Mouse (Mus musculus): ENCODE results near the gene Rap1gds1. TPM values are rescaled to one million over a fixed set of nuclear protein-coding genes. Genes with fewer than 3 reads are reported as not detected.

Rap1gds1 gene
- total and polyA plus RNA-seq, 2 experiments from 2014 or later = 63.9 to 83.6 TPM

DNA sequence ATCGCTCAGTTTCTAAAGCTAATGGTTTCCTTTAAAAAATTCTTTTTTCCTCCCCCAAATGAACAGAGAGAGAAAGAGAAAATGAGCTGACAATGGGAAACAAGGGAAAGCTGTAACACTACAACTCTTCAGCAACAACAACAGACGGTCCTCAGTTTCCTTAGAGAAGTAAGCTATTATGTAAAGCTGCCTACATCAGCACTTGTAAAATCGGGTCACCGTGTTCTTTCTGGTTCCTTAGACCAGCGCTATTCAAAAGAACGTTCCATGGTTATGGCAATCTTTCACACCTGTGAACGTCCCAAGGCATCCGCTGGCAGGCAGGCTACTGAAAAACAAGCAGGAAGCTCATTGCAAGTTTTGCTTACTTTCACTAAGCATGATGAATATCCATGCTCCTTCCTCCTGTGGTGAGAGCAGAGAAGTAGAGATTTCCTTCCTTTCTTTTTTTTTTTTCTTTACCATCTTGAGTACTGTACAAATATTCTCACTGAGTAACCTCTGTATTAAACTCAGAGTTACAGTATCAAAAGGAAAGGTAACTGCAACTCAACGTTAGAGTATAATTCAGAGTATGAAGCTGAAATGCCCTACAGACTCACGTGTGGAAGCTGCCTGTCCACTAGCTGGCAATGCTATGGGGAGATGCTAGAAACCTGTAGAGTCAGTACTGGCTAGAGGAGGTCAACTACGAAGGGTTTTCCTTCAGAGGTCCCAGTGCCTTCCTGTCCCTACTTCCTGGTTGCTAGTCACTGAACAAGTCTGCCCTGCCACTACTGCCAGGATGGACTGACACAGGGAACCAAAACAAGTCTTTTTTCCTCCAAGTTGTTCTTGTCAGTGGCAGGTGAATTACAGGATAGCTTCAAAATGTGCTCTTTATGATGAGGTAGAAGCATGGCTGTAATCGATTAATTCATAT is 26.0 kb downstream of the Rap1gds1 start:
- H3K27me3 ChIP-seq (ENCODE audit: insufficient read depth, low read length) = no peaks in the 10 kb centered on the region
- WGBS = 89% methylated on average over 12 of the region's 12 CpGs
- H3K4me3 ChIP-seq (ENCODE audit: low read depth, low read length) = no peak overlapping the region
- H3K9me3 ChIP-seq (ENCODE audit: low read length) = no peaks in the 10 kb centered on the region
- no peak for ATAC-seq
- DNase-seq = no peak
- no peaks in the 10 kb centered on the region for H3K4me1 ChIP-seq (ENCODE audit: insufficient read depth)
- 0 out of 2 replicates have a peak, but pooled peaks cover 3% of the 10 kb centered on the region for H3K36me3 ChIP-seq (ENCODE audit: insufficient read depth)
- TF ChIP-seq CTCF (IDR thresholded peaks at IDR 0.05; ENCODE audit: low read depth) = no peak
- H3K9ac ChIP-seq = no peak overlapping the region
- H3K27ac ChIP-seq (ENCODE audit: low read depth, low read length) = no peak overlapping the region
- no peak overlapping the region for H3K4me2 ChIP-seq (ENCODE audit: low read depth)

DNA sequence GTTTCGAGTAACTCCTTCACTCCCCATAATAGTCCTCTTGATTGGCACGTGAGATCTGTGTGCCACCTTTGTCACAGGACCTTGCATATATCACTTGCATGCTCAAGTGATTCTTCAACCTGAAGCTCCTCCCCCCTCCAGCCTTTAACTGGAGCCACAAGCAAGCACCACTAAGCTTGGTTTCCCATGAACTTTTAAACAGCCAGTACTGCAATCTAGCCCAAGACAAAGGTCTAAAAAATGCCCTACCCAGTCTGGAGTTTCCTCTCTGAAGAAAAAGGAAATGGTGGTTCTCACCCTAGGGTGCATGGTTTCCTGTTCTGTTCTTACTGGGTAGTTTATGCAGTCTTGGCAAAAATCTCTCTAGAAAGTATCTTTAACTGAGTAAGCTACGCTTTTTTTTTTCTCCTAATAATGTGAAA is 32.6 kb downstream of the Rap1gds1 start:
- no peak overlapping the region for H3K4me2 ChIP-seq (ENCODE audit: low read depth)
- DNase-seq (no peak), ATAC-seq (no peak)
- H3K9me3 ChIP-seq (ENCODE audit: low read length) = no peaks in the 10 kb centered on the region
- no peaks in the 10 kb centered on the region for H3K27me3 ChIP-seq (ENCODE audit: insufficient read depth, low read length)
- TF ChIP-seq CTCF (IDR thresholded peaks at IDR 0.05; ENCODE audit: low read depth) = no peak
- H3K4me1 ChIP-seq (ENCODE audit: insufficient read depth) = no peaks in the 10 kb centered on the region
- H3K9ac ChIP-seq = no peak overlapping the region
- WGBS = 80% methylated on average over 3 of the region's 3 CpGs
- 0 out of 2 replicates have a peak, but pooled peaks cover 2% of the 10 kb centered on the region for H3K36me3 ChIP-seq (ENCODE audit: insufficient read depth)
- H3K4me3 ChIP-seq (ENCODE audit: low read depth, low read length) = no peak overlapping the region
- H3K27ac ChIP-seq (ENCODE audit: low read depth, low read length) = no peak overlapping the region

DNA sequence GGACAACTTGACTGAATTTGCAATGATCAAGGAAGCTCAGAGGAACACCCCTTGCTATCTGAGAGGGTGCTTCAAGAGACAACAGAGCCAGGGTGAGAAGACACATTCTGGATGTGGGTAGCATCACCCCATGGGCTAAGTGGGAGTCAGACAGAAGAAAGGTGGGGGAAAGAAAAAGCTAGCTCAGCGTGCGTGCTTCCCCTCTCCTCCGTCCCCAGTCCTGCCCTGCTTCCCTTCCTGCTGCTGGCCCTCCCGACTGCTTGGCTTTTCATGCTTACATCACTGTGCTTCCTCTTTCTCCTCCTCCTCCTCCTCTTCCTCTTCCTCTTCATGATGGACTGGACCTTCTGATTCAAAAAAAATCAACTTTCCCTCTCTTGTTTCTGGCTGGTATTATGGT is 33.1 kb downstream of the Rap1gds1 start:
- Histone ChIP-seq H3K4me3 (ENCODE audit: low read depth, low read length) (no peak overlapping the region), H3K36me3 (ENCODE audit: insufficient read depth) (0 out of 2 replicates have a peak, but pooled peaks cover 2% of the 10 kb centered on the region), H3K9me3 (ENCODE audit: low read length) (no peaks in the 10 kb centered on the region), H3K9ac (no peak overlapping the region), H3K27me3 (ENCODE audit: insufficient read depth, low read length) (no peaks in the 10 kb centered on the region), H3K27ac (ENCODE audit: low read depth, low read length) (no peak overlapping the region), H3K4me1 (ENCODE audit: insufficient read depth) (no peaks in the 10 kb centered on the region), H3K4me2 (ENCODE audit: low read depth) (no peak overlapping the region)
- ATAC-seq = no peak
- 86% methylated on average over 4 of the region's 4 CpGs for WGBS
- DNase-seq = no peak
- no peak for TF ChIP-seq CTCF (IDR thresholded peaks at IDR 0.05; ENCODE audit: low read depth)

DNA sequence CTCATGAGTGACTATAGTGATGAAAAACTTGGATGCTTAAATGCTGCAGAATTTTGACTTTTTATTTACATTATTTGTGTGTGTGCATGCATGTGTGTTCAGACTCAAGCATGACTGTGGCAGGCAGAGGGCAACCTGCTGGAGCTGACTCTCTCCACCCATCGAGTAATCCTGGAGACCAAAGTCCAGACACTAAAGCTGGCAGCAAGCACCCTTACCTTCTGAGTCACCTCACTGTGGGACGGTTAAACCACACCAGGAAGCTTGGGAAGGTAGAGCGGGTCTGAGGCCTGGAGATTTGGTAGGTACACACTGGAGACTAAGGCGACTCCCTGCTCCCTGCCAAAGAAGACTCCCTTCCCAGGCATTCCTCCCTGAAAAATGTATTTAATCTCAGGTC is 38.0 kb downstream of the Rap1gds1 start:
- no peaks in the 10 kb centered on the region for H3K4me1 ChIP-seq (ENCODE audit: insufficient read depth)
- 95% methylated on average over 4 of the region's 4 CpGs for WGBS
- H3K4me3 ChIP-seq (ENCODE audit: low read depth, low read length) = no peak overlapping the region
- H3K4me2 ChIP-seq (ENCODE audit: low read depth) = no peak overlapping the region
- H3K9me3 ChIP-seq (ENCODE audit: low read length) = 0 out of 2 replicates have a peak, but pooled peaks cover 5% of the 10 kb centered on the region
- no peak overlapping the region for H3K27ac ChIP-seq (ENCODE audit: low read depth, low read length)
- no peak overlapping the region for H3K9ac ChIP-seq
- no peaks in the 10 kb centered on the region; the same call in 1 of the 2 replicates for H3K36me3 ChIP-seq (ENCODE audit: insufficient read depth)
- ATAC-seq (no peak), DNase-seq (no peak)
- TF ChIP-seq CTCF (IDR thresholded peaks at IDR 0.05; ENCODE audit: low read depth) = no peak
- H3K27me3 ChIP-seq (ENCODE audit: insufficient read depth, low read length) = no peaks in the 10 kb centered on the region

DNA sequence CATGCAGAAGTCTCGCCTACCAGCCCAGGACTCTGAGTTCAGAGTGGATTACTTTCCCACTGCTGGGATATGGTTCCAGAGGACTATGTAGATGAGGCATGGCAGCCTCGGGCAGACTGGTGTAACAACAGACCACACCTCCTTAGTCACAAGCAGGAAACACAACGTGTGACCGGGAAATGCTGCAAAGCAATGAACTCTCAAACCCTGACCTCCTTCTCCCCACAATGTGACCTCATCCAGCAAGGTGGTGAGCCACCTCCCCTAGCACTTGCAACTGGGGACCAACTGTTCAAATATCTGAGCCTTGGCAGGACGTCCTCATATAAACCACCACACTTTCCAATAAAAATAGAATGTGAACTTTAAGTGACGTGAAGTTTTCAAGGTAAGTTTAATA is 41.8 kb downstream of the Rap1gds1 start:
- Histone ChIP-seq H3K4me1 (ENCODE audit: insufficient read depth) (no peaks in the 10 kb centered on the region), H3K4me2 (ENCODE audit: low read depth) (no peak overlapping the region), H3K36me3 (ENCODE audit: insufficient read depth) (no peaks in the 10 kb centered on the region; the same call in 1 of the 2 replicates), H3K4me3 (ENCODE audit: low read depth, low read length) (no peak overlapping the region), H3K27ac (ENCODE audit: low read depth, low read length) (no peak overlapping the region), H3K9ac (no peak overlapping the region), H3K9me3 (ENCODE audit: low read length) (0 out of 2 replicates have a peak, but pooled peaks cover 5% of the 10 kb centered on the region), H3K27me3 (ENCODE audit: insufficient read depth, low read length) (no peaks in the 10 kb centered on the region)
- no peak for TF ChIP-seq CTCF (IDR thresholded peaks at IDR 0.05; ENCODE audit: low read depth)
- DNase-seq = no peak
- no peak for ATAC-seq
- 94% methylated on average over 6 of the region's 6 CpGs for WGBS

DNA sequence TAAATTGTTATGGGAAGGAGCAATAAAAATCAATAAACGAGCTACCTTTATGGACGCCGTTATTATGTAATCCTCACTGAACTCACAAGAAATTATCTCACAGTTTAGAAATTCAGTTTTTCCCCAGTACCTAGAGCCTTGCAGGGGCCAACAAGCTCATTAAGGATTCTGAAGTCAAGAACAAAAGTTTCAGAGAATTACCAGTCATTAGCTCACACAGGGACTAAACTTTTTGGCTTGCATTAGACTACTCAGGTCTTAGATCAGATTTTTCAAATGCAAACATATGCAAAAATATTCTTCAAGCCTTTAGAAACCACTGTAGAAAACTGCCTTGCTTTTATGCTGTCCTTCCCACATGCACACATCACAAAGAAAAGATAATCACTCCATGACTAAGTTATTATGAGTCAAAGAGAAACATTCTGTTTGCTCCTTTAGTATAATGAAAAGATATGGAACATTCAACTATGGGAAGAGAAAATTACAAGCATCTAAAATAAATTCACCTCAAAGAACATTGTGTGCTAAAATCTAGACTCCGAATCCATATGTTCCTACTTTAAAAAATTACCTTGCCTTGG is 44.3 kb downstream of the Rap1gds1 start:
- Histone ChIP-seq H3K27me3 (ENCODE audit: insufficient read depth, low read length) (no peaks in the 10 kb centered on the region), H3K27ac (ENCODE audit: low read depth, low read length) (no peak overlapping the region), H3K4me1 (ENCODE audit: insufficient read depth) (no peaks in the 10 kb centered on the region), H3K9ac (no peak overlapping the region), H3K4me2 (ENCODE audit: low read depth) (no peak overlapping the region), H3K9me3 (ENCODE audit: low read length) (0 out of 2 replicates have a peak, but pooled peaks cover 5% of the 10 kb centered on the region), H3K4me3 (ENCODE audit: low read depth, low read length) (no peak overlapping the region), H3K36me3 (ENCODE audit: insufficient read depth) (no peaks in the 10 kb centered on the region; the same call in 1 of the 2 replicates)
- no peak for TF ChIP-seq CTCF (IDR thresholded peaks at IDR 0.05; ENCODE audit: low read depth)
- ATAC-seq (no peak), DNase-seq (no peak)
- 43% methylated on average over 4 of the region's 4 CpGs for WGBS

DNA sequence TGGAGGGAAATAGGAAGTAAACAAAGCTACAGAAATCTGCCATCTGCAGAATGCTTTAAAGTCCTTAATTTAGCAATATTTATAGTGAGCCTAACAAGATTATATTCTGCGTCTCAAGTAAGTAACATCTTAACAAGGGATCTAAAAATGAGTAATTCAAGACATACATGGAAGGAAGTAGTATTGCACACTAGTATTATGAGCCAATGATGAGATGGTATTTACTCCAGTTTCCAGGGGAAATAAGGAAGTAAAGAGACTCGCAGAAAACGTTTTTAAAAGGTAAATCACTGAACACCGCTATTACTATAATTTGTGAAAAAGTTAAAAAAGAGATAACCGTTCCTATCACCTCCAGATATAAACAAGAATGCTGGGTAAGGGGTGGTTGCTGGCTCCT is 49.9 kb downstream of the Rap1gds1 start:
- Histone ChIP-seq H3K36me3 (ENCODE audit: insufficient read depth) (0 out of 2 replicates have a peak, but pooled peaks cover 2% of the 10 kb centered on the region), H3K4me3 (ENCODE audit: low read depth, low read length) (no peak overlapping the region), H3K4me2 (ENCODE audit: low read depth) (no peak overlapping the region), H3K27ac (ENCODE audit: low read depth, low read length) (no peak overlapping the region), H3K9me3 (ENCODE audit: low read length) (no peaks in the 10 kb centered on the region), H3K4me1 (ENCODE audit: insufficient read depth) (peaks cover 4% of the 10 kb centered on the region; the same call in 1 of the 2 replicates), H3K9ac (no peak overlapping the region), H3K27me3 (ENCODE audit: insufficient read depth, low read length) (no peaks in the 10 kb centered on the region)
- ATAC-seq (no peak), DNase-seq (no peak)
- 78% methylated on average over 5 of the region's 5 CpGs for WGBS
- no peak for TF ChIP-seq CTCF (IDR thresholded peaks at IDR 0.05; ENCODE audit: low read depth)

Measured in forebrain, postnatal 0 days (tissue).